Mouse (Mus musculus): Measurements from ENCODE around the gene Myrfl.

DNA sequence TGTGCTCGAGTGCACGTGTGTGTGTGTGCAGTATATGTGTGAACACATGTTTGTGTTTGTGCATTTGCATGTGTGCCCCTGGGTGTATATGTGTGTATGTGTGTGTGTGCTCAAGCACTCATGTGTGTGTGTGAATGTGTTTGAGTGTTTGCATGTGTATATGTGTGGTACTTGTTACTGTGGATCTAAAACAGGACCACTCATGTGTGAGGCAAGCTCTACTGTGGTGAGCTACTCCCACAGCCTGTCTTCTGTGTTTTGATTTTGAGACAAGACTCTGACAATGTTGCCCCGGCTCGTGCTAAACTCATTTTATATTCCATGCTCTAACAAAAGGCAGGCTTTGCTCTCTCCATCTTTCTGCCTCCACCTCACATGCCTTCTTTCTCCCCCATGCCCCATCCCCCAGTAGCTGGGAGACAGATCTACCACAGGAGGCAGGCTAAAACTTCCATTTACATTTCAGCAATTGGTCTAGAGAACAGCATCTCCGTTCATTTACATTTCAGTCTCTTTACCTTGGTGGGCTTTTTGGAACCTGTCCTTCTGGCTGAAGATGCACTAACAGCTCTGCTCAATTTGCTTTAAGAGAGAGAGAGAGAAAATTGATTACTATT, 94.4 kb downstream of the Myrfl start:
- TF ChIP-seq GATA1 (IDR thresholded peaks at IDR 0.05; ENCODE audit: borderline replicate concordance, low read length), result no peak
- TF ChIP-seq FLI1 (IDR thresholded peaks at IDR 0.05; ENCODE audit: low read length), result no peak

All from megakaryocyte, embryonic 14.5 days (primary cell).